Mouse (Mus musculus) liver, adult 2 months (tissue): Measurements from ENCODE around the gene Smim5. TPM values are rescaled to one million over a fixed set of nuclear protein-coding genes. Genes with fewer than 3 reads are reported as not detected.

ENCODE experiments used
- DNase-seq: peaks from one replicate; pipeline ENCODE4 v3.0.0-alpha.2; 2011; ENCODE audit warnings: low read depth, low spot score; ENCODE audit errors: extremely low read depth
- H3K27ac ChIP-seq: fragments of 200-500 bp; replicated peaks from 2 replicates; pipeline ENCODE4 v1.5.1; 2012; ENCODE audit warnings: low read depth, mild to moderate bottlenecking, control low read depth, inconsistent platforms, low read length; ENCODE audit not compliant: insufficient read depth
- H3K27me3 ChIP-seq: fragments of 200-500 bp; 2 replicates; pipeline ENCODE4 v1.6.1; 2012; ENCODE audit warnings: mild to moderate bottlenecking, moderate library complexity, low read length, inconsistent platforms; ENCODE audit not compliant: control insufficient read depth, insufficient read depth
- H3K36me3 ChIP-seq: fragments of 200-500 bp; 2 replicates; pipeline ENCODE4 v1.6.1; 2012; ENCODE audit warnings: low read length, inconsistent platforms; ENCODE audit not compliant: control insufficient read depth, insufficient read depth
- H3K4me1 ChIP-seq: fragments of 200-500 bp; 2 replicates; pipeline ENCODE4 v1.6.1; 2011; ENCODE audit warnings: low read length; ENCODE audit not compliant: control insufficient read depth, insufficient read depth
- H3K4me3 ChIP-seq: fragments of 200-500 bp; 2 replicates; pipeline ENCODE4 v1.5.1; 2011; ENCODE audit warnings: low read depth, mild to moderate bottlenecking, control low read depth, low read length, moderate library complexity; ENCODE audit not compliant: insufficient read depth
- H3K79me2 ChIP-seq: fragments of 200-500 bp; 2 replicates; pipeline ENCODE4 v1.6.1; 2012; ENCODE audit warnings: inconsistent platforms, mild to moderate bottlenecking, low read length, moderate library complexity; ENCODE audit not compliant: control insufficient read depth, insufficient read depth
- H3K9ac ChIP-seq: fragments of 200-500 bp; 2 replicates; pipeline ENCODE4 v1.6.1; 2012; ENCODE audit warnings: low read depth, mild to moderate bottlenecking, control low read depth, inconsistent platforms, low read length
- CTCF ChIP-seq: fragments of 200-500 bp; IDR thresholded peaks from 2 replicates; pipeline ENCODE4 v1.5.1; 2011; ENCODE audit warnings: low read depth, low read length, control low read depth
- POLR2A ChIP-seq: fragments of 200-500 bp; IDR thresholded peaks from 2 replicates; pipeline ENCODE4 v1.6.1; 2011; ENCODE audit warnings: low read length, control low read depth; ENCODE audit not compliant: insufficient read depth; ENCODE audit errors: extremely low read depth
- WGBS: fragments of 180-500 bp; shearing (Covaris S2); methylation state at CpG from one replicate; pipeline ENCODE4 v1.1.7; 2018; 5-methylcytosine and 5-hydroxymethylcytosine counted together
- polyA plus RNA-seq: library from polyadenylated mRNA; depleted of rRNA; stranded (reverse); fragments of >200 nt; gene quantifications from 2 replicates; pipeline ENCODE4 v1.2.3, GENCODE M21; 2012
- total RNA-seq: library from RNA; depleted of rRNA; stranded (reverse); fragments of >200 nt; gene quantifications from 2 replicates; pipeline ENCODE4 v1.2.3, GENCODE M21; 2014

Gene Smim5
- total and polyA plus RNA-seq, 2 experiments = 0.38 TPM; not detected in 1

- H3K9ac ChIP-seq = no peak overlapping the region
- no peak overlapping the region for H3K4me3 ChIP-seq
- 96% methylated on average over 5 of the region's 5 CpGs for WGBS
- no peaks in the 10 kb centered on the region for H3K36me3 ChIP-seq
- no peak overlapping the region for H3K27ac ChIP-seq
- TF ChIP-seq CTCF = no peak
- no peak for TF ChIP-seq POLR2A
- H3K27me3 ChIP-seq = no peaks in the 10 kb centered on the region
- peak; percentile 15 for DNase-seq
- H3K79me2 ChIP-seq = no peaks in the 10 kb centered on the region
- peaks cover 8% of the 10 kb centered on the region for H3K4me1 ChIP-seq
Measured at GRCm38 (mm10) chr11:115906521-115906920, 6.8 kb downstream of the Smim5 start.

- DNase-seq = peak; percentile 94
Measured at GRCm38 (mm10) chr11:115911134-115911561, 11.4 kb downstream of the Smim5 start.

DNA sequence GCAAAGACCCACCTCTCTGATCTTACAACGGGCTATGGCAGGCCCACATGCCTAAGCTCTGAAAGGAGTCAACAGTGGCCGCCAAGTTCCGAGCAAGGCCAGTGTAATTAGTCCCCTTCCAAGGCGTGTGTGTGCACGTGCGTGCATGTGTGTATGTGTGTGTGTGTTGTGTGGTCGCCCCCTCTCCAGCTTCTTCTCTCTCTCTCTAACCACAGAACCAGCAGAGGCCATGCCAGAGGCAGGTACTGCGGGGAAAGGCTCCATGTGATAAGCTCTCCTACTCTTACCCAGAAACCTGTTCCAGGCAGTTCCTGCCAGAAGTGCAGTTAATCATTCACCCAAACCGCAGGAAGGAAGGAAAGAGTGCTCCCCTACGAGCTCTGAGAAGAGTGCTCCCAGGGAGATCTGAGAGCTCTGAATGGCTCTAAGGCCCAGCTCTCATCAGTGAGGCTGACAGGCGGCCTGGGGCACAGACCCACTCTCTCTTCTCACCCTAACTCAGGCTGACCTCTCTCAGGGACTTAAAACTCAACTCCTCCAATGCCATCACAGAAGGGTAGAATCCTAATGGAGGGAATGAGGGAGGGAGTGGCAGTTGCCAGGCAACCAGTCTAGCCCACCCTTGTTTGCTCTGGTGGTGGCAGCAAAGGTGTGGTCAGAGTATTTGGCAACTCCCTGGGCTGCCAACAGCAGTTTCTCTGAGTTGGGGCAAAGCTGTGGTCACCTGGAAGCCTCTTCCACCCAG, 12.0 kb downstream of the Smim5 start, which contains the start of gene Smim6:
Smim6 (plus strand) TSS at position 386 of the 745 bp plus-strand sequence.
- Histone ChIP-seq H3K4me3 (no peak within 1 kb of the TSS), H3K27ac (peak within 1 kb of the TSS; percentile 87), H3K9ac (peak within 1 kb of the TSS; percentile 50), H3K4me1 (peaks cover 11% of the 10 kb centered on the region), H3K79me2 (no peaks in the 10 kb centered on the region), H3K36me3 (peaks cover 4% of the 10 kb centered on the region; the same call in 1 of the 2 replicates), H3K27me3 (no peaks in the 10 kb centered on the region)
- WGBS = 24% methylated on average over 11 of the region's 11 CpGs
- TF ChIP-seq CTCF (no peak), POLR2A (no peak)
- DNase-seq = peak; percentile 94

More at GRCm38 (mm10) chr11:115911134-115911561, 11.4 kb downstream of the Smim5 start:
- Histone ChIP-seq H3K27me3 (no peaks in the 10 kb centered on the region), H3K4me1 (peaks cover 11% of the 10 kb centered on the region), H3K36me3 (peaks cover 2% of the 10 kb centered on the region; the same call in 1 of the 2 replicates), H3K4me3 (no peak overlapping the region), H3K79me2 (no peaks in the 10 kb centered on the region), H3K27ac (peak overlapping the region; percentile 87), H3K9ac (peak overlapping the region; percentile 50)
- TF ChIP-seq POLR2A (no peak), CTCF (0 out of 2 replicates have a peak, but pooled peaks have one; percentile 4)
- 13% methylated on average over 5 of the region's 5 CpGs for WGBS

DNA sequence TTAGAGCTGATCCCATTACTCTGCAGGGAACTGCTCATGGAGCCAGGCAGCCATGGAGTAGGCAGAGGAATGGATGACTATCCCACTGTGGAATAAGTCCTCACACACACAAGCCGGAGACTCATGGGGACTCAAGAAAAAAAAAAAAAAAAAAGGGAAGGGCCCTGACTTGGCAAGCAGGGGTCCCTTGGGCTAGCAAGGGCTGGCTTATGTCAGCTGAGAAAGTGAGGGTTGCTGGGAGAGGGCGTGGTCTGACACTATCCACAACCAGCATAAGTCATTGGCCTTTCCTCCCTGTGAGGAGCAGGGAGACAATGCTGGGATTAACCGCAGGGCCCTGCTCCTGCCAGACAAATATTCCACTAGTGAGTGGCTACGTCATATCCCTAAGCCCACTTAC, 16.8 kb downstream of the Smim5 start:
- Histone ChIP-seq H3K27me3 (no peaks in the 10 kb centered on the region), H3K4me1 (peaks cover 4% of the 10 kb centered on the region), H3K27ac (no peak overlapping the region), H3K79me2 (no peaks in the 10 kb centered on the region), H3K36me3 (peaks cover 4% of the 10 kb centered on the region; the same call in 1 of the 2 replicates), H3K9ac (no peak overlapping the region), H3K4me3 (no peak overlapping the region)
- no peak for DNase-seq
- 95% methylated on average over 4 of the region's 4 CpGs for WGBS
- TF ChIP-seq POLR2A (no peak), CTCF (no peak)

- TF ChIP-seq POLR2A (no peak), CTCF (no peak)
- H3K36me3 ChIP-seq = peaks cover 15% of the 10 kb centered on the region; the same call in 1 of the 2 replicates
Measured at GRCm38 (mm10) chr11:115918637-115919036, 18.9 kb downstream of the Smim5 start.

More at GRCm38 (mm10) chr11:115918637-115919036, 18.9 kb downstream of the Smim5 start:
- no peak overlapping the region for H3K4me3 ChIP-seq
- no peaks in the 10 kb centered on the region for H3K27me3 ChIP-seq
- DNase-seq = no peak
- 87% methylated on average over 5 of the region's 5 CpGs for WGBS
- H3K27ac ChIP-seq = peak overlapping the region; percentile 14; the same call in 1 of the 2 replicates
- no peak overlapping the region for H3K9ac ChIP-seq
- H3K4me1 ChIP-seq = no peaks in the 10 kb centered on the region
- no peaks in the 10 kb centered on the region for H3K79me2 ChIP-seq
